Mouse (Mus musculus): ENCODE results near the gene D430042O09Rik. TPM values are rescaled to one million over a fixed set of nuclear protein-coding genes. Genes with fewer than 3 reads are reported as not detected.
A peak's percentile ranks its signal among the peaks of the same experiment; 100 is the strongest.

The D430042O09Rik gene
- polyA plus RNA-seq, 1 experiment from 2014 or later = 9.8 TPM

GRCm38 (mm10) chr7:125820233-125820632 is 112.5 kb downstream of the D430042O09Rik start:
- no peaks in the 10 kb centered on the region for H3K9me3 ChIP-seq (replicated peaks; ENCODE audit: control insufficient read depth, low read length)
- H3K9ac ChIP-seq (replicated peaks; ENCODE audit: low read length) = no peak overlapping the region
- DNase-seq (ENCODE audit: low spot score) (no peak), ATAC-seq (replicated peaks; ENCODE audit: insufficient number of reproducible peaks, low FRiP score, low TSS enrichment, low read depth) (no peak)
- H3K27me3 ChIP-seq (ENCODE audit: control insufficient read depth, insufficient read depth, low read length) = no peaks in the 10 kb centered on the region
- no peaks in the 10 kb centered on the region for H3K4me1 ChIP-seq (ENCODE audit: control insufficient read depth, insufficient read depth, low read length)
- H3K4me3 ChIP-seq (ENCODE audit: low read depth, low read length) = no peak overlapping the region
- no peaks in the 10 kb centered on the region; the same call in 1 of the 2 replicates for H3K36me3 ChIP-seq (replicated peaks; ENCODE audit: control insufficient read depth, insufficient read depth, low read depth, low read length)
- WGBS = 61% methylated on average over 2 of the region's 2 CpGs
- H3K27ac ChIP-seq (replicated peaks; ENCODE audit: low read depth, low read length) = no peak overlapping the region
- H3K4me2 ChIP-seq (ENCODE audit: low read depth, low read length) = no peak overlapping the region

- H3K27me3 ChIP-seq (ENCODE audit: control insufficient read depth, insufficient read depth, low read length) = no peaks in the 10 kb centered on the region
- peaks cover 4% of the 10 kb centered on the region; the same call in 1 of the 2 replicates for H3K4me1 ChIP-seq (ENCODE audit: control insufficient read depth, insufficient read depth, low read length)
- DNase-seq (ENCODE audit: low spot score) = no peak
- H3K4me2 ChIP-seq (ENCODE audit: low read depth, low read length) = no peak overlapping the region
- 88% methylated on average over 2 of the region's 2 CpGs for WGBS
- no peaks in the 10 kb centered on the region for H3K9me3 ChIP-seq (replicated peaks; ENCODE audit: control insufficient read depth, low read length)
- no peak for ATAC-seq (replicated peaks; ENCODE audit: insufficient number of reproducible peaks, low FRiP score, low TSS enrichment, low read depth)
- no peaks in the 10 kb centered on the region; the same call in none of the 2 replicates for H3K36me3 ChIP-seq (replicated peaks; ENCODE audit: control insufficient read depth, insufficient read depth, low read depth, low read length)
- H3K4me3 ChIP-seq (ENCODE audit: low read depth, low read length) = no peak overlapping the region
- no peak overlapping the region for H3K27ac ChIP-seq (replicated peaks; ENCODE audit: low read depth, low read length)
- no peak overlapping the region for H3K9ac ChIP-seq (replicated peaks; ENCODE audit: low read length)
These were observed 118.7 kb downstream of the D430042O09Rik start for GRCm38 (mm10) chr7:125826425-125826824.

- Histone ChIP-seq H3K27me3 (ENCODE audit: control insufficient read depth, insufficient read depth, low read length) (no peaks in the 10 kb centered on the region), H3K9me3 (replicated peaks; ENCODE audit: control insufficient read depth, low read length) (no peaks in the 10 kb centered on the region), H3K4me2 (ENCODE audit: low read depth, low read length) (no peak overlapping the region), H3K9ac (replicated peaks; ENCODE audit: low read length) (no peak overlapping the region), H3K36me3 (replicated peaks; ENCODE audit: control insufficient read depth, insufficient read depth, low read depth, low read length) (no peaks in the 10 kb centered on the region; the same call in none of the 2 replicates), H3K4me3 (ENCODE audit: low read depth, low read length) (no peak overlapping the region), H3K27ac (replicated peaks; ENCODE audit: low read depth, low read length) (no peak overlapping the region), H3K4me1 (ENCODE audit: control insufficient read depth, insufficient read depth, low read length) (peaks cover 4% of the 10 kb centered on the region; the same call in 1 of the 2 replicates)
- DNase-seq (ENCODE audit: low spot score) (no peak), ATAC-seq (replicated peaks; ENCODE audit: insufficient number of reproducible peaks, low FRiP score, low TSS enrichment, low read depth) (no peak)
- WGBS = 65% methylated on average over 3 of the region's 3 CpGs
These were observed 119.2 kb downstream of the D430042O09Rik start for GRCm38 (mm10) chr7:125826887-125827286.

GRCm38 (mm10) chr7:125827420-125827819 is 119.7 kb downstream of the D430042O09Rik start:
- Histone ChIP-seq H3K9me3 (replicated peaks; ENCODE audit: control insufficient read depth, low read length) (no peaks in the 10 kb centered on the region), H3K27me3 (ENCODE audit: control insufficient read depth, insufficient read depth, low read length) (no peaks in the 10 kb centered on the region), H3K36me3 (replicated peaks; ENCODE audit: control insufficient read depth, insufficient read depth, low read depth, low read length) (no peaks in the 10 kb centered on the region; the same call in none of the 2 replicates), H3K4me1 (ENCODE audit: control insufficient read depth, insufficient read depth, low read length) (peaks cover 4% of the 10 kb centered on the region; the same call in 1 of the 2 replicates), H3K4me2 (ENCODE audit: low read depth, low read length) (no peak overlapping the region), H3K9ac (replicated peaks; ENCODE audit: low read length) (no peak overlapping the region), H3K4me3 (ENCODE audit: low read depth, low read length) (no peak overlapping the region), H3K27ac (replicated peaks; ENCODE audit: low read depth, low read length) (no peak overlapping the region)
- 52% methylated on average over 9 of the region's 9 CpGs for WGBS
- DNase-seq (ENCODE audit: low spot score) (peak; percentile 25), ATAC-seq (replicated peaks; ENCODE audit: insufficient number of reproducible peaks, low FRiP score, low TSS enrichment, low read depth) (no peak)

- no peaks in the 10 kb centered on the region for H3K27me3 ChIP-seq (ENCODE audit: control insufficient read depth, insufficient read depth, low read length)
- no peak overlapping the region for H3K4me2 ChIP-seq (ENCODE audit: low read depth, low read length)
- H3K9me3 ChIP-seq (replicated peaks; ENCODE audit: control insufficient read depth, low read length) = no peaks in the 10 kb centered on the region
- 68% methylated on average over 5 of the region's 5 CpGs for WGBS
- DNase-seq (ENCODE audit: low spot score) (no peak), ATAC-seq (replicated peaks; ENCODE audit: insufficient number of reproducible peaks, low FRiP score, low TSS enrichment, low read depth) (no peak)
- no peaks in the 10 kb centered on the region; the same call in none of the 2 replicates for H3K36me3 ChIP-seq (replicated peaks; ENCODE audit: control insufficient read depth, insufficient read depth, low read depth, low read length)
- H3K4me1 ChIP-seq (ENCODE audit: control insufficient read depth, insufficient read depth, low read length) = peaks cover 4% of the 10 kb centered on the region; the same call in 1 of the 2 replicates
- H3K9ac ChIP-seq (replicated peaks; ENCODE audit: low read length) = no peak overlapping the region
- no peak overlapping the region for H3K27ac ChIP-seq (replicated peaks; ENCODE audit: low read depth, low read length)
- H3K4me3 ChIP-seq (ENCODE audit: low read depth, low read length) = no peak overlapping the region
These were observed 120.9 kb downstream of the D430042O09Rik start for GRCm38 (mm10) chr7:125828561-125828960.

GRCm38 (mm10) chr7:125829121-125829666 is 121.5 kb downstream of the D430042O09Rik start:
- DNase-seq (ENCODE audit: low spot score) = peak; percentile 33
- Histone ChIP-seq H3K4me2 (ENCODE audit: low read depth, low read length) (no peak overlapping the region), H3K36me3 (replicated peaks; ENCODE audit: control insufficient read depth, insufficient read depth, low read depth, low read length) (no peaks in the 10 kb centered on the region; the same call in none of the 2 replicates), H3K4me3 (ENCODE audit: low read depth, low read length) (no peak overlapping the region), H3K27me3 (ENCODE audit: control insufficient read depth, insufficient read depth, low read length) (no peaks in the 10 kb centered on the region), H3K9ac (replicated peaks; ENCODE audit: low read length) (no peak overlapping the region), H3K9me3 (replicated peaks; ENCODE audit: control insufficient read depth, low read length) (no peaks in the 10 kb centered on the region), H3K4me1 (ENCODE audit: control insufficient read depth, insufficient read depth, low read length) (peaks cover 4% of the 10 kb centered on the region; the same call in 1 of the 2 replicates), H3K27ac (replicated peaks; ENCODE audit: low read depth, low read length) (no peak overlapping the region)
- 34% methylated on average over 3 of the region's 3 CpGs for WGBS
- ATAC-seq (replicated peaks; ENCODE audit: insufficient number of reproducible peaks, low FRiP score, low TSS enrichment, low read depth) = no peak

GRCm38 (mm10) chr7:125832767-125833166 is 125.1 kb downstream of the D430042O09Rik start:
- ATAC-seq (replicated peaks; ENCODE audit: insufficient number of reproducible peaks, low FRiP score, low TSS enrichment, low read depth) (no peak), DNase-seq (ENCODE audit: low spot score) (no peak)
- Histone ChIP-seq H3K9me3 (replicated peaks; ENCODE audit: control insufficient read depth, low read length) (no peaks in the 10 kb centered on the region), H3K9ac (replicated peaks; ENCODE audit: low read length) (no peak overlapping the region), H3K4me3 (ENCODE audit: low read depth, low read length) (no peak overlapping the region), H3K36me3 (replicated peaks; ENCODE audit: control insufficient read depth, insufficient read depth, low read depth, low read length) (no peaks in the 10 kb centered on the region; the same call in none of the 2 replicates), H3K27me3 (ENCODE audit: control insufficient read depth, insufficient read depth, low read length) (no peaks in the 10 kb centered on the region), H3K27ac (replicated peaks; ENCODE audit: low read depth, low read length) (no peak overlapping the region), H3K4me2 (ENCODE audit: low read depth, low read length) (no peak overlapping the region), H3K4me1 (ENCODE audit: control insufficient read depth, insufficient read depth, low read length) (peaks cover 4% of the 10 kb centered on the region)
- WGBS = 58% methylated on average over 1 of the region's 1 CpGs

GRCm38 (mm10) chr7:125833471-125833870 is 125.8 kb downstream of the D430042O09Rik start:
- H3K4me3 ChIP-seq (ENCODE audit: low read depth, low read length) = no peak overlapping the region
- H3K4me2 ChIP-seq (ENCODE audit: low read depth, low read length) = no peak overlapping the region
- H3K9me3 ChIP-seq (replicated peaks; ENCODE audit: control insufficient read depth, low read length) = no peaks in the 10 kb centered on the region
- no peak for ATAC-seq (replicated peaks; ENCODE audit: insufficient number of reproducible peaks, low FRiP score, low TSS enrichment, low read depth)
- H3K4me1 ChIP-seq (ENCODE audit: control insufficient read depth, insufficient read depth, low read length) = peaks cover 4% of the 10 kb centered on the region
- DNase-seq (ENCODE audit: low spot score) = no peak
- H3K27ac ChIP-seq (replicated peaks; ENCODE audit: low read depth, low read length) = no peak overlapping the region
- H3K9ac ChIP-seq (replicated peaks; ENCODE audit: low read length) = no peak overlapping the region
- H3K36me3 ChIP-seq (replicated peaks; ENCODE audit: control insufficient read depth, insufficient read depth, low read depth, low read length) = no peaks in the 10 kb centered on the region; the same call in none of the 2 replicates
- 87% methylated on average over 2 of the region's 2 CpGs for WGBS
- no peaks in the 10 kb centered on the region for H3K27me3 ChIP-seq (ENCODE audit: control insufficient read depth, insufficient read depth, low read length)

All from embryonic facial prominence, embryonic 11.5 days (tissue).